Mouse (Mus musculus) thymus, adult 2 months (tissue): Measurements from ENCODE around the gene Cox4i2. TPM values are rescaled to one million over a fixed set of nuclear protein-coding genes. Genes with fewer than 3 reads are reported as not detected.
A peak's percentile ranks its signal among the peaks of the same experiment; 100 is the strongest.

ENCODE experiments used
- DNase-seq: peaks from one replicate; pipeline ENCODE4 v3.0.0; 2021
- H3K27ac ChIP-seq: fragments of 200-500 bp; 2 replicates; pipeline ENCODE4 v1.5.1; 2012; ENCODE audit warnings: low read length, control low read depth; ENCODE audit not compliant: control insufficient read depth, insufficient read depth
- H3K27me3 ChIP-seq: fragments of 200-500 bp; 2 replicates; pipeline ENCODE4 v1.6.1; 2012; ENCODE audit warnings: mild to moderate bottlenecking, low read length, moderate library complexity, mixed read lengths; ENCODE audit not compliant: control insufficient read depth, insufficient read depth
- H3K36me3 ChIP-seq: fragments of 200-500 bp; 2 replicates; pipeline ENCODE4 v1.6.1; 2012; ENCODE audit warnings: mild to moderate bottlenecking, low read length, moderate library complexity; ENCODE audit not compliant: control insufficient read depth, insufficient read depth
- H3K4me1 ChIP-seq: fragments of 200-500 bp; replicated peaks from 2 replicates; pipeline ENCODE4 v1.6.1; 2012; ENCODE audit warnings: low read length; ENCODE audit not compliant: control insufficient read depth, insufficient read depth
- H3K4me3 ChIP-seq: fragments of 200-500 bp; 2 replicates; pipeline ENCODE4 v1.5.1; 2012; ENCODE audit warnings: mild to moderate bottlenecking, low read length, control low read depth, moderate library complexity; ENCODE audit not compliant: control insufficient read depth, insufficient read depth
- CTCF ChIP-seq: fragments of 200-500 bp; IDR thresholded peaks from 2 replicates; pipeline ENCODE4 v1.5.1; 2012; ENCODE audit warnings: mild to moderate bottlenecking, control low read depth, low read length, moderate library complexity, borderline replicate concordance; ENCODE audit not compliant: control insufficient read depth, poor library complexity, insufficient read depth; ENCODE audit errors: extremely low read depth
- POLR2A ChIP-seq: fragments of 200-500 bp; IDR thresholded peaks from 2 replicates; pipeline ENCODE4 v1.6.1; 2012; ENCODE audit warnings: mild to moderate bottlenecking, low read length, control low read depth, moderate library complexity; ENCODE audit not compliant: control insufficient read depth, poor library complexity, insufficient read depth; ENCODE audit errors: extremely low read depth
- WGBS: fragments of 180-500 bp; shearing (Covaris S2); methylation state at CpG from one replicate; pipeline ENCODE4 v1.1.7; 2018; 5-methylcytosine and 5-hydroxymethylcytosine counted together
- polyA plus RNA-seq: library from polyadenylated mRNA; depleted of rRNA; stranded (reverse); fragments of >200 nt; gene quantifications from 2 replicates; pipeline ENCODE4 v1.2.3, GENCODE M21; 2012

Gene Cox4i2
- polyA plus RNA-seq, 1 experiment: 1.9 TPM

- no peaks in the 10 kb centered on the region for H3K27me3 ChIP-seq
- TF ChIP-seq CTCF: no peak
- TF ChIP-seq POLR2A: no peak
- H3K4me1 ChIP-seq: peaks cover 47% of the 10 kb centered on the region
- DNase-seq: no peak
- H3K36me3 ChIP-seq: peaks cover 18% of the 10 kb centered on the region
- no peak overlapping the region for H3K27ac ChIP-seq
- no peak overlapping the region for H3K4me3 ChIP-seq
These were observed 46.8 kb downstream of the Cox4i2 start for GRCm38 (mm10) chr2:152800762-152801113.

GRCm38 (mm10) chr2:152802303-152802702 is 48.3 kb downstream of the Cox4i2 start:
- Histone ChIP-seq H3K4me1 (peaks cover 43% of the 10 kb centered on the region), H3K27ac (no peak overlapping the region), H3K36me3 (peaks cover 23% of the 10 kb centered on the region), H3K27me3 (no peaks in the 10 kb centered on the region), H3K4me3 (no peak overlapping the region)
- DNase-seq: no peak
- WGBS: 91% methylated on average over 10 of the region's 10 CpGs
- no peak for TF ChIP-seq CTCF
- TF ChIP-seq POLR2A: no peak

GRCm38 (mm10) chr2:152803081-152803480 is 49.1 kb downstream of the Cox4i2 start:
- WGBS: 81% methylated on average over 5 of the region's 5 CpGs
- Histone ChIP-seq H3K4me3 (no peak overlapping the region), H3K4me1 (peaks cover 38% of the 10 kb centered on the region), H3K36me3 (peaks cover 19% of the 10 kb centered on the region), H3K27ac (peak overlapping the region; percentile 62; the same call in 1 of the 2 replicates), H3K27me3 (no peaks in the 10 kb centered on the region)
- no peak for TF ChIP-seq POLR2A
- no peak for TF ChIP-seq CTCF
- DNase-seq: no peak

- 27% methylated on average over 6 of the region's 6 CpGs for WGBS
- Histone ChIP-seq H3K27ac (peak overlapping the region; percentile 57), H3K4me3 (peak overlapping the region; percentile 29), H3K36me3 (peaks cover 15% of the 10 kb centered on the region), H3K4me1 (peaks cover 39% of the 10 kb centered on the region), H3K27me3 (no peaks in the 10 kb centered on the region)
- TF ChIP-seq CTCF: no peak
- TF ChIP-seq POLR2A: no peak
- DNase-seq: peak; percentile 52
These were observed 50.6 kb downstream of the Cox4i2 start for GRCm38 (mm10) chr2:152804408-152805110.

- no peak for DNase-seq
- no peak for TF ChIP-seq POLR2A
- no peak for TF ChIP-seq CTCF
- H3K36me3 ChIP-seq: peaks cover 14% of the 10 kb centered on the region
- peak overlapping the region; percentile 79 for H3K27ac ChIP-seq
- WGBS: 81% methylated on average over 5 of the region's 5 CpGs
- no peaks in the 10 kb centered on the region for H3K27me3 ChIP-seq
- peaks cover 40% of the 10 kb centered on the region for H3K4me1 ChIP-seq
- no peak overlapping the region for H3K4me3 ChIP-seq
These were observed 51.1 kb downstream of the Cox4i2 start for GRCm38 (mm10) chr2:152805111-152805490.

- Histone ChIP-seq H3K36me3 (peaks cover 14% of the 10 kb centered on the region), H3K27ac (no peak overlapping the region; the same call in 1 of the 2 replicates), H3K27me3 (no peaks in the 10 kb centered on the region), H3K4me3 (no peak overlapping the region), H3K4me1 (peaks cover 44% of the 10 kb centered on the region)
- DNase-seq: no peak
- WGBS: 92% methylated on average over 2 of the region's 2 CpGs
- TF ChIP-seq CTCF (no peak), POLR2A (no peak)
These were observed 52.1 kb downstream of the Cox4i2 start for GRCm38 (mm10) chr2:152806037-152806436.
